Mouse (Mus musculus) kidney, adult 9 months (tissue): ENCODE results near the gene Fam117a.
A peak's percentile ranks its signal among the peaks of the same experiment; 100 is the strongest.
"Not testable (repeated sequence)": the region's sequence is repeated elsewhere in the genome, so short reads cannot be mapped to it uniquely, and the experiment has no call there.

Experiments used
- DNase-seq: peaks from one replicate; pipeline ENCODE4 v3.0.0; 2022

Gene Fam117a

GRCm38 (mm10) chr11:95394112-95394511, 57.3 kb downstream of the Fam117a start:
- no peak for DNase-seq

GRCm38 (mm10) chr11:95396548-95396947, 59.7 kb downstream of the Fam117a start:
- DNase-seq: no peak

GRCm38 (mm10) chr11:95397843-95398835, 61.3 kb downstream of the Fam117a start:
- DNase-seq: peak; percentile 77

GRCm38 (mm10) chr11:95399520-95400020, 62.8 kb downstream of the Fam117a start:
- no peak for DNase-seq

GRCm38 (mm10) chr11:95401568-95401967, 64.8 kb downstream of the Fam117a start:
- no peak for DNase-seq

- DNase-seq: no peak
Measured at GRCm38 (mm10) chr11:95402196-95402595, 65.4 kb downstream of the Fam117a start.

- no peak for DNase-seq
Measured at GRCm38 (mm10) chr11:95402658-95403101, 65.9 kb downstream of the Fam117a start.

- DNase-seq: no peak
Measured at GRCm38 (mm10) chr11:95403382-95404340, 66.8 kb downstream of the Fam117a start.

GRCm38 (mm10) chr11:95405771-95406170, 69.0 kb downstream of the Fam117a start:
- no peak for DNase-seq

GRCm38 (mm10) chr11:95406398-95406797, 69.6 kb downstream of the Fam117a start:
- DNase-seq: not testable (repeated sequence)

- no peak for DNase-seq
Measured at GRCm38 (mm10) chr11:95409450-95410112, 72.8 kb downstream of the Fam117a start.

GRCm38 (mm10) chr11:95411453-95412013, 74.7 kb downstream of the Fam117a start:
- DNase-seq: no peak

GRCm38 (mm10) chr11:95412615-95413014, 75.8 kb downstream of the Fam117a start:
- DNase-seq: peak; percentile 31

- peak; percentile 96 for DNase-seq
Measured at GRCm38 (mm10) chr11:95413641-95414535, 77.1 kb downstream of the Fam117a start, which contains the start of gene Spop. Gene Spop, plus strand, starts transcription at chr11:95414080.

- peak; percentile 95 for DNase-seq
Measured at GRCm38 (mm10) chr11:95414536-95415161, 77.8 kb downstream of the Fam117a start.

GRCm38 (mm10) chr11:95415931-95416330, 79.1 kb downstream of the Fam117a start:
- no peak for DNase-seq

- no peak for DNase-seq
Measured at GRCm38 (mm10) chr11:95417341-95417740, 80.5 kb downstream of the Fam117a start.

GRCm38 (mm10) chr11:95420880-95421435, 84.1 kb downstream of the Fam117a start:
- DNase-seq: no peak

- no peak for DNase-seq
Measured at GRCm38 (mm10) chr11:95423505-95423904, 86.7 kb downstream of the Fam117a start.

GRCm38 (mm10) chr11:95431344-95431743, 94.5 kb downstream of the Fam117a start:
- DNase-seq: no peak
